Mouse (Mus musculus) MEL-GATA-1-ER (cell line): ENCODE data around the gene Lyl1.
"Not testable (repeated sequence)": the region's sequence is repeated elsewhere in the genome, so short reads cannot be mapped to it uniquely, and the experiment has no call there.

Experiments
- DNase-seq: peaks from one replicate; pipeline ENCODE4 v3.0.0-alpha.2; 2012; ENCODE audit warnings: low read depth; ENCODE audit errors: extremely low read depth

Gene Lyl1

DNA sequence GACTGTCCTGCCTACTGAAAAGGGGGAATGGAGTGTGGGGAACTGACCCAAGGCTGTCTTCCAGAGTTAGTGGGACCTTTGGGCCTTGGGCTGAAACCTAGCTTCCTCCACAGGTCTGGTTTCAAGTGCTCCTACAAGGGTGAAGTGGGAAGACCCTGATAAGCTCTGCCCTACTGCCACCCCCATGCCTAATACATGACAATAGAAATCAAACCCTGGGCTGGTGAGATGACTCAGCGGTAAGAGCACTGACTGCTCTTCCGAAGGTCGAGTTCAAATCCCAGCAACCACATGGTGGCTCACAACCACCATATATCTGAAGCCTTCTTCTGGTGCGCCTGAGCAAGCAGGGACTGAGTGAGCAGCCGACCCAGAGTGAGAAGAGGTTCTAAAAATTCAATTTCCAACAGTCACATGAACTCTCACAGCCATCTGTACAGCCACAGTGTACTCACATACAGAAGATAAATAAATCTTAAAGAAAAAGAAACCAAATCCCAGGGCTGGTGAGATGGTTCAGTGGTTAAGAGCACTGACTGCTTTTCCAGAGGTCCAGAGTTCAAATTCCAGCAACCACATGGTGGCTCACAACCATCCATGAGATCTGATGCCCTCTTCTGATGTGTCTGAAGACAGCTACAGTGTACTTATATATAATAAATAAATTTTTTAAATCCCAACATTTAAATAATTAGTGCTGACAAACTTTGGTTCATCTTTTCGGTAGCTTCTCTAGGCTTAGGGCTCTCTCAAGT is 32.3 kb upstream of the Lyl1 start:
- no peak for DNase-seq

GRCm38 (mm10) chr8:84670295-84671006 is 30.8 kb upstream of the Lyl1 start:
- not testable (repeated sequence) for DNase-seq

- DNase-seq: no peak
These were observed 24.0 kb upstream of the Lyl1 start for GRCm38 (mm10) chr8:84677305-84677704.

- DNase-seq: no peak
These were observed 19.8 kb upstream of the Lyl1 start for GRCm38 (mm10) chr8:84681476-84681875.

DNA sequence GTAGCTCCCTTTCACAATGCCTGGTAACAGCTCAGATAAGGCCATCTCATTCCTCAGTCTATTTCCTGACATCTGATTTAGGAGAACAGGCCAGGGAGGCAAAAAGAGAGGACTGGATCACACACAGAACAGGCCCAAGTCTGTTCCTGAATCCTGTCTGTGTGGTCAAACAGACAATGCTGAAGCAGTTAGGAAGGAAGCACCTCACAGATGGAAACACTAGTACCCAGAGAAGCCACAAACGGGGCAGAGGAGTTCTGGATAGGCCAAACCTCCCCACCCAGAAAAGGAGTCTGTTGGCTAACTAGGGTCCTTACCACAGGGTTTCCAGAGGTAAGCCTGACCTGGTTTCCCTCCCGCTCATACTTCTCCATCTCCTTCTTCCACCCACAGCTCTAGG is 19.0 kb upstream of the Lyl1 start:
- DNase-seq: no peak

- DNase-seq: no peak
These were observed 16.7 kb upstream of the Lyl1 start for GRCm38 (mm10) chr8:84684537-84684936.

- no peak for DNase-seq
These were observed 14.9 kb upstream of the Lyl1 start, which contains the start of gene Trmt1 for GRCm38 (mm10) chr8:84686191-84687002. TSS of gene Trmt1 (plus strand) at chr8:84686307.

GRCm38 (mm10) chr8:84687003-84687704 is 14.1 kb upstream of the Lyl1 start:
- no peak for DNase-seq

DNA sequence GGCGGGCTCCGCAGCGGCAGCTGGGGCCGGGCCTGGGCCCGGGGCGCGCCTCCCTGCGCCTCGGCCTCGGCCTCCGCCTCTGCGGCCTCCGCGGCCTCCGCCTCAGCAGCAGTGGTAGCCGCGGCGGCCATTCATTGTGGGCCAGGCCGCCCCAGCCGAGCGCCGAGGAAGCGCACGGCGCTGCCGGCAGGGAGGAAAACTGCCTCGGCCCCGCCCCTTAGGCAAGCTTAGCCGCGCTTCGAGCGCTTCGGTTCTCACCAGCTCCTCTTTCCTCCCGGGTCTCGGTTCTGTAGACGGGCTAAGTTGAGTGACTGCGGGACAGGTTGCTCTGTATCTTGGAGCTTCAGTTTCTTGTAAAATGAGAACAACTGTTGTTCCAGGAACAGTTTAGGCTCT is 13.6 kb upstream of the Lyl1 start, which contains the start of gene Nacc1:
Gene Nacc1, minus strand, starts transcription at position 158 of the 396 bp plus-strand sequence.
- peak; percentile 73 for DNase-seq

DNA sequence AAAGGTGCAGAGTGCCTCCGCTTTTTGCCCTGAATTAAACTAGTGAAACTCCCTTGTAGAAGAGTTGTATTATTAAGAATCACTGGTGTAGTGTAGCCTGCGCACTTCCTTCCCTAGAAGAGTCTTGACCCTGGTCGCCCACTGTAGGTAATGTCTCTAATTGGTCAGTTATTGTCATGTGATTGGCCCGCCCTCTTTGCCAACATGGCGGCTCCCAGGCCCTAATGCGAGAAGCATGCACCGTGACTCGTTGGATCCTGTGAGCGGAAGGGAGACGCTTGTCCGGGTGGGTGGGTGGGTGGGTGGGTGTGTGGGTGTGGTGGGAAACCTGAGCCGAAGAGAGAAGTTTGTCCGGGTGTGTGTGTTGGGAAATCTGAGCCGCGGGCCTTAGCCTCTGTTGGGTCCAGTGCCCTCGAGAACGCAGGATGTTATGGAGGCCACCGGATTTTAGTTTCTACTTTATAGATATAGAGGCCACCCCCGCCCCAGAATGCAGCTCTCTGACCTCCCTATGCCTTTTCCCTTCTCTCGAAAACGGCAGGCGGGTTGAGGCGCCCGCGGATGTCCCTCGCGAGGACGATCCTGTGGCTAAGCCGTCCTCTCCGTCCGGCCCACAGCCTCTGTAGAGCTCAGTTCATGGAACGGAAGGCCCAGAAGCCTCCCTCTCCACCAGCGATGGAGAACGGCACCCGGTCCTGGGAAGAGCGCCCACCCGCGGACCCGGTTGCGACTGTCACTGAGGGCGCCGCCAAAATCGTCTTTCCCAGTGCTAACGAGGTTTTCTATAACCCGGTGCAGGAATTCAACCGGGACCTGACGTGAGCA is 12.0 kb upstream of the Lyl1 start:
- DNase-seq: peak; percentile 88

GRCm38 (mm10) chr8:84693332-84693731 is 7.9 kb upstream of the Lyl1 start:
- no peak for DNase-seq

DNA sequence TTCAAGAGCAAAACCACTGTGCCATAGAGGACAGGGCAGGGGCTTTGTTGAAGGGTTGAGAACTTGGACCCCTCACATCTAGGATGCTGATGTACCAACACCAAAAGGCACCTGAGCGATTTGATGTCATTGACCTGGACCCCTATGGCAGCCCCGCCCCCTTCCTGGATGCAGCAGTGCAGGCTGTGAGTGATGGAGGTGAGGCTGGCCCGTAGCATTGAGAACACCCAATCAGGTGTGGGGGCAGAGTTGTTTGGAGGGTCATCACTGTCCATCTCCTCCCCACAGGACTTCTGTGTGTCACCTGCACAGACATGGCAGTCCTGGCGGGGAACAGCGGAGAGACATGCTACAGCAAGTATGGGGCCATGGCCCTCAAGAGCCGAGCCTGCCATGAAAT is 6.1 kb upstream of the Lyl1 start:
- no peak for DNase-seq

- no peak for DNase-seq
These were observed 3.8 kb upstream of the Lyl1 start for GRCm38 (mm10) chr8:84697166-84698130.

DNA sequence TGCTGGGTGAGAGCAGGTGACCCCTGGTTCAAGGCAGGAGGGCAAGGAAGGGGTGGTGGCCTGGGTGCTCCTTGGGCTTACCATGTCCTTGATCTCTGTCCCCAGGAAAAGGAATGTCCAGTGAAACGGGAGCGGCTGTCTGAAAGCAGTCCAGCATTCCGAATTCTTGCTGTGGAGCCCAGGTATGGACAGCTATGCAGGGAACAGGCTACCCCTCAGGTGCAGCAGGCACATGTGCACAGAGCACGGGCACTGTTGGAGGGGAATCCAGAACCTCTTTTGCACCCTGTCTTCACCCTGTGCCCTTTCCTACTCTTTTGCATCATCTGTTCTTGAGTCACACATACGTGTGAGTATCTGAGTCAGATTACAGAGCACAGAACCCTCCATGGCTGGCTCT is 3.0 kb upstream of the Lyl1 start:
- no peak for DNase-seq

GRCm38 (mm10) chr8:84698929-84699401 is 2.3 kb upstream of the Lyl1 start:
- DNase-seq: no peak

DNA sequence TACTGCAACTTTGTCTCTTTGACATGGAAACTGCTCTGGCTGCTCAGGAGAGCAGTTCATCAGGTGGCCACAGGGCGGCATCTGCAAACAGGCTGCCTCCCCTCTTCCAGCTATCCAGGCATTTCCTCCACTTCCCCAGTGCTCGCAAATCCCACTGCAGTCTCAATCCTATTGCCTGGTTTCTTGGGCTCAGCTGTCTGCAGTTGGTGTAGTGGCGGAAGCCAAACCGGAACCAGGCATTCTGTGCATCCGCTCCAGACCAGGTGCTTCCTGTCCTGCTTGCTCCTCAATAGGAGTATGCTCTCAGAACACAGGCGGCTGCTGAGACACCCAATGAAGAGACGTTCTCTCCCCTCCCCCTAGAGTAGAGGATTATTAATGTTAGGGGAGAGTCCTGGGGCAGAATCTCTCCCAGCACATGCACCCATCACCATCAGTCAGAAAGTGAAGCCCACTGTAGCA is 1.4 kb upstream of the Lyl1 start:
- no peak for DNase-seq

GRCm38 (mm10) chr8:84700526-84700925 is 731 bp upstream of the Lyl1 start:
- DNase-seq: no peak

GRCm38 (mm10) chr8:84702561-84702960 is 1.3 kb downstream of the Lyl1 start:
- no peak for DNase-seq

DNA sequence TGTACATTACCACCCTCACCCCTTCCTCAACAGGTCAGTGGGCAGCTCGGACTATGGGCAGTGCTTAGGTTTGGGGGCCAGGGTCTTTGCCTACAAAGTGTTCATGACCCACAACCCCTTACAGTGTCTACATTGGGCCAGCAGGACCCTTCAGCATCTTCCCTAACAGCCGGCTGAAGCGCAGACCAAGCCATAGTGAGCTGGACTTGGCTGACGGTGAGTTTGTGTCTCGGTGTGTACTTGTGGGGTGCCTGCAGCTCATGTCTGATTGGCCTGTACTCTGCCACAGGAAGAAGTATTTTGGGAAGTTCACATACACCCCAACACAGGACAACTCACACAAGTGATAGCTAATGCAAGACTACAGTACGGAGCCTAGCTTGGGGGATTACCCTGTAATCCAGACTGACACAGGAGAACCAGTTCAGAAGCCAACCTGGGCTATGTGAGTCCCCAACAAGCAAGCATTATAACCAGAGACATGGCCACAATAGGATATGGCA is 1.8 kb downstream of the Lyl1 start:
- no peak for DNase-seq
